Comparison of ENCODE assay signal across 8 mouse cellular contexts in genomic region chr9:44734524-44735494, GRCm38 (mm10). TPM values are rescaled to one million over a fixed set of nuclear protein-coding genes. Genes with fewer than 3 reads are reported as not detected.
DNase-seq lines count a peak whose midpoint lies in the region; ATAC-seq and TF ChIP-seq lines count a peak whose summit lies in the region.

Gene Phldb1, minus strand, starts transcription at chr9:44735198.

- peak; percentile 66 for ATAC-seq in CD4-positive, CD25-positive, alpha-beta regulatory T cell, adult 4 months
- peak; percentile 83 for ATAC-seq in forebrain, embryonic 11.5 days (replicated peaks; ENCODE audit: low FRiP score)
- peak; percentile 73 for ATAC-seq in heart, postnatal 0 days (ENCODE audit: insufficient read depth, low read depth)
- peak; percentile 54 for ATAC-seq in liver, embryonic 16.5 days (ENCODE audit: low read depth)
- ATAC-seq in neural tube, embryonic 11.5 days (ENCODE audit: insufficient read depth, low FRiP score, low TSS enrichment), result peak; percentile 79

- H3K4me2 ChIP-seq in forebrain, embryonic 11.5 days (ENCODE audit: low read depth, low read length, severe bottlenecking), result peak within 1 kb of the TSS; percentile 99
- H3K4me2 ChIP-seq in heart, postnatal 0 days (ENCODE audit: low read depth, low read length), result peak within 1 kb of the TSS; percentile 78
- peak within 1 kb of the TSS; percentile 75 for H3K4me2 ChIP-seq in liver, embryonic 16.5 days (ENCODE audit: low read depth, low read length)
- H3K4me2 ChIP-seq in neural tube, embryonic 11.5 days (ENCODE audit: low read depth), result peak within 1 kb of the TSS; percentile 98

- H3K9ac ChIP-seq in forebrain, embryonic 11.5 days (ENCODE audit: low read length), result peak within 1 kb of the TSS; percentile 73
- H3K9ac ChIP-seq in heart, postnatal 0 days (replicated peaks; ENCODE audit: low read depth, low read length), result peak within 1 kb of the TSS; percentile 51
- peak within 1 kb of the TSS; percentile 21; the same call in 1 of the 2 replicates for H3K9ac ChIP-seq in liver, embryonic 16.5 days (ENCODE audit: low read depth, low read length)
- H3K9ac ChIP-seq in neural tube, embryonic 11.5 days (ENCODE audit: low read length), result peak within 1 kb of the TSS; percentile 66

- H3K27me3 ChIP-seq in forebrain, embryonic 11.5 days (ENCODE audit: control insufficient read depth, insufficient read depth, low read length), result peaks cover 3% of the 10 kb centered on the region; the same call in 1 of the 2 replicates
- H3K27me3 ChIP-seq in heart, postnatal 0 days (ENCODE audit: control insufficient read depth, insufficient read depth, low read length), result no peaks in the 10 kb centered on the region
- H3K27me3 ChIP-seq in liver, embryonic 16.5 days (ENCODE audit: control insufficient read depth, insufficient read depth, low read depth, low read length), result peaks cover 44% of the 10 kb centered on the region
- 0 out of 2 replicates have a peak, but pooled peaks cover 2% of the 10 kb centered on the region for H3K27me3 ChIP-seq in neural tube, embryonic 11.5 days (ENCODE audit: control insufficient read depth, insufficient read depth, low read length)

- WGBS in forebrain, embryonic 11.5 days, result under 1% methylated on average over 47 of the region's 47 CpGs
- WGBS in heart, postnatal 0 days, result 1% methylated on average over 46 of the region's 47 CpGs
- WGBS in liver, embryonic 16.5 days (ENCODE audit: insufficient replicate concordance), result 3% methylated on average over 46 of the region's 47 CpGs
- WGBS in neural tube, embryonic 11.5 days, result under 1% methylated on average over 47 of the region's 47 CpGs

- peak within 1 kb of the TSS; percentile 59 for H3K4me3 ChIP-seq in forebrain, embryonic 11.5 days (ENCODE audit: low read depth, low read length)
- H3K4me3 ChIP-seq in heart, postnatal 0 days (ENCODE audit: low read depth, low read length), result peak within 1 kb of the TSS; percentile 57
- H3K4me3 ChIP-seq in liver, embryonic 16.5 days (ENCODE audit: low read depth, low read length), result peak within 1 kb of the TSS; percentile 55
- peak within 1 kb of the TSS; percentile 65 for H3K4me3 ChIP-seq in neural tube, embryonic 11.5 days (ENCODE audit: low read depth, low read length)

- H3K4me1 ChIP-seq in forebrain, embryonic 11.5 days (replicated peaks; ENCODE audit: control insufficient read depth, insufficient read depth, low read length), result peaks cover 10% of the 10 kb centered on the region
- peaks cover 7% of the 10 kb centered on the region; the same call in 1 of the 2 replicates for H3K4me1 ChIP-seq in heart, postnatal 0 days (ENCODE audit: control insufficient read depth, insufficient read depth)
- H3K4me1 ChIP-seq in liver, embryonic 16.5 days (ENCODE audit: control insufficient read depth, low read depth, low read length), result peaks cover 15% of the 10 kb centered on the region
- H3K4me1 ChIP-seq in neural tube, embryonic 11.5 days (ENCODE audit: control insufficient read depth, insufficient read depth, low read length), result peaks cover 14% of the 10 kb centered on the region

- H3K9me3 ChIP-seq in forebrain, embryonic 11.5 days (ENCODE audit: control insufficient read depth, low read length), result no peaks in the 10 kb centered on the region
- H3K9me3 ChIP-seq in heart, postnatal 0 days (replicated peaks; ENCODE audit: control insufficient read depth, low read length), result no peaks in the 10 kb centered on the region
- no peaks in the 10 kb centered on the region; the same call in 1 of the 2 replicates for H3K9me3 ChIP-seq in liver, embryonic 16.5 days (replicated peaks; ENCODE audit: control insufficient read depth, low read length)
- H3K9me3 ChIP-seq in neural tube, embryonic 11.5 days (ENCODE audit: control insufficient read depth, low read length), result no peaks in the 10 kb centered on the region

- H3K36me3 ChIP-seq in forebrain, embryonic 11.5 days (ENCODE audit: control insufficient read depth, insufficient read depth, low read length), result no peaks in the 10 kb centered on the region
- H3K36me3 ChIP-seq in heart, postnatal 0 days (replicated peaks; ENCODE audit: control insufficient read depth, insufficient read depth, low read length), result no peaks in the 10 kb centered on the region; the same call in 1 of the 2 replicates
- H3K36me3 ChIP-seq in liver, embryonic 16.5 days (ENCODE audit: control insufficient read depth, insufficient read depth), result no peaks in the 10 kb centered on the region
- no peaks in the 10 kb centered on the region for H3K36me3 ChIP-seq in neural tube, embryonic 11.5 days (ENCODE audit: control insufficient read depth, insufficient read depth, low read length)

- TF ChIP-seq EP300 in heart, postnatal 0 days (IDR thresholded peaks at IDR 0.05; ENCODE audit: low read depth), result no peak; the same call in 1 of the 2 replicates

- TF ChIP-seq CTCF in heart, postnatal 0 days (IDR thresholded peaks at IDR 0.05; ENCODE audit: low read depth), result peak; percentile 54

- no peak within 1 kb of the TSS for H3K27ac ChIP-seq in forebrain, embryonic 11.5 days (ENCODE audit: low read depth, low read length)
- peak within 1 kb of the TSS; percentile 80 for H3K27ac ChIP-seq in heart, postnatal 0 days (ENCODE audit: low read depth)
- no peak within 1 kb of the TSS for H3K27ac ChIP-seq in liver, embryonic 16.5 days (ENCODE audit: low read length)
- H3K27ac ChIP-seq in neural tube, embryonic 11.5 days (ENCODE audit: low read depth, low read length), result peak within 1 kb of the TSS; percentile 39; the same call in 1 of the 2 replicates

- DNase-seq in adrenal gland, postnatal 25 days, result peak; percentile 81
- peak; percentile 86 for DNase-seq in forebrain, embryonic 11.5 days (ENCODE audit: low spot score)
- DNase-seq in heart, postnatal 0 days (ENCODE audit: low spot score), result peak; percentile 86
- peak; percentile 84 to 91 for DNase-seq in kidney, postnatal 25 days
- DNase-seq in neural tube, embryonic 11.5 days (ENCODE audit: low spot score), result peak; percentile 78
- DNase-seq in thymus, postnatal 14 days, result peak; percentile 82

RNA-seq across cellular contexts. Expression of gene Phldb1, which starts in this region (rescaled TPM):
- polyA plus RNA-seq in CD4-positive, CD25-positive, alpha-beta regulatory T cell, adult 4 months (2017; shearing (Covaris generic)), result under 1 TPM in 1 of 2 experiments, not detected in 1; 0.32 TPM
- total RNA-seq in adrenal gland, postnatal 25 days (2021), result 33.7 and 36.9 TPM in 2 replicates
- polyA plus RNA-seq in forebrain, embryonic 11.5 days (2014; fragmentation: Nextera tagmentation; extraction: Ambion mirVana), result 43.5 and 46.0 TPM in 2 replicates
- total RNA-seq in heart, postnatal 0 days (2014; rRNA removed; ENCODE audit: low replicate concordance), result 96.0 and 138 TPM in 2 replicates
- 25.8 and 28.0 TPM in 2 replicates for polyA plus RNA-seq in heart, postnatal 0 days (2015; fragmentation: Nextera tagmentation; extraction: Ambion mirVana)
- polyA plus RNA-seq in liver, embryonic 16.5 days (2015; fragmentation: Nextera tagmentation; extraction: Ambion mirVana), result 2.2 and 2.3 TPM in 2 replicates
- polyA plus RNA-seq in neural tube, embryonic 11.5 days (2014; fragmentation: Nextera tagmentation; extraction: Ambion mirVana), result 44.3 and 47.7 TPM in 2 replicates

Comparison
In these comparisons a context has a peak if more than half of its experiments do, and no peak if none do; other contexts are left out.
1. Peak in ATAC-seq in CD4-positive, CD25-positive, alpha-beta regulatory T cell, adult 4 months; RNA of the gene not detected or under 1 TPM.
2. H3K27ac ChIP-seq: peak in heart, postnatal 0 days (single experiment) and neural tube, embryonic 11.5 days (single experiment); none in forebrain, embryonic 11.5 days (single experiment) and liver, embryonic 16.5 days (single experiment).
3. H3K9ac ChIP-seq: peak in every context shown above with its lines; median percentile 73 in forebrain, embryonic 11.5 days; 66 in neural tube, embryonic 11.5 days; 51 in heart, postnatal 0 days; 21 in liver, embryonic 16.5 days.
4. Peak in every context shown above with its lines, with median percentiles within 50 percentile points of each other: ATAC-seq, DNase-seq, H3K4me2 ChIP-seq and H3K4me3 ChIP-seq.